Mouse (Mus musculus): ENCODE data around the gene Fam196b.
A peak's percentile ranks its signal among the peaks of the same experiment; 100 is the strongest.

Gene Fam196b

GRCm38 (mm10) chr11:34332344-34333031 lies 17.9 kb downstream of the Fam196b start:
- no peak for DNase-seq

GRCm38 (mm10) chr11:34337907-34338306 lies 23.3 kb downstream of the Fam196b start:
- DNase-seq = no peak

DNA sequence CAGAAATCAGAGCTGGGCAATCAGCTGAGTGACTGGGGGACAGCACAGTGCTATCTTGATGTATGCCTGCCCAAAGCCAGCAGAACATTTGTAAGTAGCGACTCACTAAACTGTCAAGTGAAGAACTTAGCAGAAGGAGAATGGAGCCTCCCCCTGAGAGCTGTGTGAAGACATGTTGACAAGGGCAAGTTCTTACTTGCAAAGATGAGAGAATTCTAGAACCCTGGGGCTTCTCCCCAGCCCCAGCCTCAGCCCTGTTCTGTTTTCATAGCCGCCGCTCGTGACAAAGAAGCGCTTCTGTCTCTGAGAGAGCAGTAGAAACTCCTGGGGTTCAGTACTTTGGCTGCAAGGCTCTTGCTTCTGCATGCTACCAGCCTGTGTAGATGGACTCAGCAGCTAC lies 25.1 kb downstream of the Fam196b start:
- no peak for DNase-seq

DNA sequence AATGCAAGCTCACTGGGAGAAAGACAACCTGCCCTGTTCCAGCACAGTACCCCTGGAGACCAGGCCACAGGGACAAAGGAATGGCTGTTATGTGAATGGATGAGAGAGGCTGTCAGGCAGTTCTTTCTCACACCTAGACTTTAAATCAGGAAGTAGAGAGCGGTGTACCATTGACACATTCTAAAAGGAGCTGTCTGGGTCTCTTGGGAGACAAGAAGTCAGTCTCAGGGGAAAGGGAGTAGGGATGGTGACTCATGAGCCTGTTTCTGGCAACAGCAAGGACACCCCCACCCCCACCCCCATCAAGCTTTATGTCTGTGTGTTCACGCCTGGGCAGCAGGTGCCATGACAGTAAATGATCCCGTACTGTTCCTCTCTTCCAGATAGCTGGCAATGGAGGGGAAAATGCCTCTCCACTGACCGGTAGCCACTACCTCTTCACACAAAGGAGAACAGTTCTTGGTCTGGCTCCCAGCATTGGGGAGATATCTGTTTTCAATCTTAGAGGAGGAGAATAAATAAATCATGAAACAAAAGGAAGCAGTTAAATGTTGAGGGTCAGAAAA lies 29.2 kb downstream of the Fam196b start:
- no peak for DNase-seq

GRCm38 (mm10) chr11:34344310-34344709 lies 29.7 kb downstream of the Fam196b start:
- DNase-seq = no peak

DNA sequence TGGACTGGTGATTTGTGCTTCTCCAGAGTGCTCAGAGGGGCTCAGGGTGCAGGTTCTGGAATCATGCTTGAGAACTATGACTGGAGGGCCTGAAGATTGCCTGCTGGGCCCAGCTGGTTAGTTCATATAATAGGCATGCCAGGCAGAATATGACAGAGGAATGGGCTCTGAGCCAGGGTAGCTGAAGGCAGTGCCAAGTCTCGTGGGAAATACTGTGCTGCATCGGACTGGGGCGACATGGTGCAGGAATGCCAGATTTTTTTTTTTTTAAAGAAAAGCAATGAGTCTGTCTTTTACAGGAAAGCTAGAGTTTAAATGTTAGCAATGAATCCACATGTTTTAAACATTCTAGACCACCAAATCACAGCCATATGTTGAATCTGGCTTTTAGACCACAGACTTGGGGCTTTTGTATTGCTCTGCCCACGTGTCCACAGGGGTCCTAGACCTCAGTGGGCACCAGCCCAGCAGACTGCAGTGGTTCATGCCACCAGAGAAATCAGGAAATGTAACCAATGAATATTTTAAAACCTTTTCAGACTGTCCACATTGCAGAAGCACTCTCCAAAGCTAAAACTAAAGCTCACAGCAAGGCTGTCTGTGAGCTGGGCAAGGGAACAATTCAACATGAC lies 33.8 kb downstream of the Fam196b start:
- no peak for DNase-seq

DNA sequence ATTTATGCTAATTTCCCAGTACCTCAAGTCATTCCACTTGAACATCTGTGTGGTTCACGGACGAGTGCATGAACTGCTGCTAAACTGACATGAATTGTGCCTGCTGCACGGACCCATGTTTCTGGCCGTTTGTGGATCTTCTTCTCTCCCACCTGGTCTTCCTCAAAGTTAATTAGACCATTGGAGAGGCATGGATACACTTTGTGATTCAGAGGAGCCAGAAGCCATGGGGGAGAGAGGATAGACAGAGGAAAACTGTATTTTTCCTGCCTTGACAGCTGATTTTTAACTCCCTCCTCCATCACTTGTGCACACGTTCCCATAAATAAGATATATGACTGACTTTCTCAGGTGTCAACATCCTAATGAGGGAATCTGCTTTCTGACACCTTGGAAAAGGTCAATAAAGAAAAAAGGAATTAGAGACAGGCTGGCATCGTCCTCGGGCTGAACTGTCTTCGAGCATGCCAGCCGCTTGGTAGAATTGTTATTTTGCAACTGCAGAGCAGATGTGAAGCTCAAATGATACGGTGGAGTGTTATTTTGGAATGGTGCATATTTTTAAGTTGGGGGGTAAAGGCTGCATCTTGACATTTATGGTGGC lies 34.9 kb downstream of the Fam196b start:
- no peak for DNase-seq

DNA sequence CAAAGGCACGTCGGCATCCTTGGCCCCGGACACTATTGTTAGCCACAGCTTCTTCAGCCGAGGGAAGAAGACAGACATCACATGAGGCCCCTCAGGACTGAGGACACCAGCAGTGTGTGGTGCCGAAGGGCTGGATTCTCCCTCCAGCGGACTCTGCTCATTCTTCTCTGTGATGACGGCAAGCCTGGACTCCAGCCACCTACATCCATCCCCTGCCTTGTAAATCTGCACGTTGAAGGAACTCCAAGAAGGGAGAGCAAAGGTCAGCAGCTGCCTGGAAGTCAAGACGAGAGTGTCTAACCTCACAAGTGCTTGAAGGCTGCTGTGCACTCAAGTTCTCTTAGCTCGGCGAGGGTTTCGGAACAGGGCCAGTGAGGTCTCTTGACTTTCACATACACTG lies 40.8 kb downstream of the Fam196b start:
- no peak for DNase-seq

DNA sequence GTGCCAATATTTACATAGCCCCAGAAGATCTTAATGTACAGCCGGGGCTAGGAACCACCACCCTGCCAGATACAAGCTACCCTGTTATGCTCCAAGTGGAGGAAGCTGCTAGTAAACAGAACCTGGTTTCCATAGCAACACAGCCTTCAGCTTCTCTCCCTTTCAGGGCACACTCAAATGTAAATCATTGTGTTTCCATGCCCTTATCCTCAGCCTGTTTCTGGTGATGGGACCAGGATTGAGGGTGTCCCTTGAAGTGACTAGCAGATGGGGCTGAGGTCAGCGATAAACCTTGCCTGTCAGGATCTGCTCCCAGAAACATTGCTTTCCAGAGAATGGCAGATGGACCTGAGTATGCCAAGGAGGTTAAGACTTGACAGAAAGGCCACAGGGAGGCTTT lies 41.5 kb downstream of the Fam196b start:
- no peak for DNase-seq

- no peak for DNase-seq
Observed at GRCm38 (mm10) chr11:34372224-34372623, 57.6 kb downstream of the Fam196b start.

- no peak for DNase-seq
Observed at GRCm38 (mm10) chr11:34375557-34375956, 60.9 kb downstream of the Fam196b start.

DNA sequence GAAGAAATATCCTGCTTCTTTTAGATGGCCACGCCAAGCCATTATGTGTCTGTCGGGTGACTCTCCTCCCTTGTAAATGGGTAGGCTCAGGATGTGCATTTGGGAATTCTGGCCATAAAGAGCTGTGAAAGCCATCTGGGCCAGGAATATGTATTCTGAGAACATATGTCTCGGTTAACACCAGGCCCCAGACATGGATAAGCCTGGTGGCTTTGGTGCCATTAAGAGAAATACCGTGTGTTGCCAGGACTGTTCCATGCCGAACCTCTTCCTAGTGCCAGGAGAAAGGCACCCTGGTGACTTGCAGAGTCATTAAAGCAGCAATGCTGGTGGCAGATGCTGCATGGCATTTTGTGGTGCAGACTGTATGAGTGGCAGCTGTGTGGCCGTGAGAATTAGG lies 63.0 kb downstream of the Fam196b start:
- DNase-seq = no peak

DNA sequence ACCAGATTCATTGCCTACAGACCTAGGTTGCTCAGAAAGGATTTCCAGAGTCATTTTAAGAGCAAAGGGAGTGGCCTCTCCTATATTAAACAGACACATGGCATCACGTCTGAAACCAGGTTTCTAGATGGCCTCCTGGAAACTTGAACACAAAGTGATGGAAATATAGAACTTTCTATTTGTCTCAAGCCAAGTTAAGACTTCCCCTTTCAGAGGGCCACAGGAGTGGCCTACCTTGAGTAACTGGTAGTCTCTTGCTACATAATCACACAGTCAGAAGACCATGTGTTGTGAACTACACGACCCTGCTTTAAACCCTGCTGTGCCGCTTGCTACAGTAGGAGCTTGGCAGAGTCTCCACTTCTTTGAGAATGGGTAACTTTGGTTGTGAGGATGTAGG lies 68.9 kb downstream of the Fam196b start:
- DNase-seq = no peak

- no peak for DNase-seq
Observed at GRCm38 (mm10) chr11:34384178-34384577, 69.6 kb downstream of the Fam196b start.

DNA sequence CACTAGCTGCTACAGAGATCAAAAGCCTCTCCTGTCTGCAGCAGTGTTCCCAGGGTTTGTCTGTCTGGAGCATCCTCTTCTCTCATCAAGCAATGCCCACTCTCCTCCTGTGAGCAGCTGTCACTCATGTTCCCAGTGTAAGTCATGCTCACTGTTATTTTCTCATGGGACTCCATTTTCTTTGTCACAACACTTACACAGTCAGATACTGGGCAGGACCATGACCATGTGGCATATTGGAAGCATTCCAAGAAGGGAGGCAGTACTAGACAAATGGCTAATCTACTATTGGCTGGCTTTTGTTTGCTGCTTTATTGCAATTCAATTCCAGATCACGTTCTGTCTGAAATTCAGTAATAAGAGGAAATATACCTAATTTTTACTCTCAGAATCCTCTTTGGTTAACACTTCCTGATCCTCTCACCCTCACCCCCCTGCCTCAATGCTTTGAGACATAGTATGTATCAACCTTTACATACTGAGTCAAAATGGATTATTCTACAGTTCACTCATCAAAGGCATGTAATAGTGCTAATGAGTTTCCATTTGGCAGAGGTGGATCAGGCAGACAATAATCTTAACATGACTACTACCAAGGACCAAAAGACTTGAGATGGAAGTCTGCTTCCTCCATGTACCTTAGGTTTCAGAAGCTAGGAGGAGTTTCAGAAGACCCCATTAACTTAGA lies 70.5 kb downstream of the Fam196b start:
- DNase-seq = no peak

- peak in 1 of 2 experiments; percentile 0 for DNase-seq
Observed at GRCm38 (mm10) chr11:34389261-34390116, 74.9 kb downstream of the Fam196b start.

GRCm38 (mm10) chr11:34392105-34392504 lies 77.5 kb downstream of the Fam196b start:
- no peak for DNase-seq

GRCm38 (mm10) chr11:34395802-34396201 lies 81.2 kb downstream of the Fam196b start:
- DNase-seq = no peak

GRCm38 (mm10) chr11:34397661-34398060 lies 83.0 kb downstream of the Fam196b start:
- DNase-seq = no peak

DNA sequence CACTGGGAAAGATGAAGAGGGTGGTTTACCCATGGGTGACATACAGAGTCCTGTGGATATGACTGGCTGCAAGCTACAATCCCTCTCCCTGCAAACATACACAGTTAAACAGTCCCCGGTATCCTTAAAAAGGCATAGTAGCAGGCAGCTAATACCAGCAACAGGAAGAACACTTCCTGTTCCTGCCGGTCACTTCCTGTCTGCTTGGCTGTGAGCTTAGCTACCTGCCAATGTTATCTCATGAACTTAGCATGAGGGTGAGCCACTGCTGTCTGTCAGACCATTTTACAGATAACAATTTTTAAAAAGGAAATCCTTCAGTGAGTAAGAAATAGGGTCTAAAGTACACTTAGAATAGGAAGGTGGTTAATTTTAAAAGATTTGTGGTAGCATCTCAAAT lies 83.9 kb downstream of the Fam196b start:
- no peak for DNase-seq

DNA sequence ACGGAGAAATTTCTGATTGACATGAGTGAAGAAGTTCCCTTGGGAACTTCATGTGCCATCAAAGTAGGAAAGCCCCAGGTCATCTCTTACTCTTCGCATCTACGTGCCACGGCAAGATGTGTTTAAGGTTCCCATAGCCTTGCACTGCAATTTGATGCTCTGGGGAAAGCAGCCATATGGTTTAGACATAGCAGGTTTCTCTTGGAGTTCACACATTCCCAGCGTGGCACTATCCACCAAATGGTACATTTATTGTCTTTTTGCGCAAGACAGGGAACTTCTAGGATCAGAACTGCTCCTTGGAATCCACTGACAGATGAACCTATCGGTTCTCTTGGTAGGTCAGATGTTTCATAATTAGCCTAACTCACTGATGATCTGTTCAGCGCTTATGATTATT lies 86.7 kb downstream of the Fam196b start:
- no peak for DNase-seq

DNA sequence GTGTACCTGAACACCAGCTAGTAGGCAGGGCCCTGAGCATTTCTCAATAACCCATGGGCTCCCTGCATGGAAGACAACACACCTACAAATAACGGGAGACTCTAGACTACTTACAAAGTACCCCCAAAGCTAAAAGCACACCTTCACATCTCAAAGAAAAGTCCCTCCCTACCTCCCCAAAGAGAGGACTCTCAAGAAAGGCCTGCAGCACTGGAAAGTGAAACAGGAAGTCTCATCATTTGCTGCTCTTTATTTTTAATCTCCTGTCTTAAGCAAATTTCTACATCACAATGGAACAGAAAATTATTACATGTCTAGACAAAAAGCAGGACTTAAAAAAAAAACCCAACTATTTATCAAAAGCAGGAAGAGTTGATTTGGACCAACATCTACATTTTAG lies 90.7 kb downstream of the Fam196b start:
- no peak for DNase-seq
